Mouse (Mus musculus) olfactory bulb, adult 2 months (tissue): ENCODE measurements around the gene Fntb.

Experiments
- CTCF ChIP-seq: fragments of 200-500 bp; IDR thresholded peaks from 2 replicates; pipeline ENCODE4 v1.5.1; 2012; ENCODE audit warnings: low read depth, mild to moderate bottlenecking, low read length, moderate library complexity; ENCODE audit not compliant: insufficient read depth
- POLR2A ChIP-seq: fragments of 200-500 bp; IDR thresholded peaks from 2 replicates; pipeline ENCODE4 v1.6.1; 2012; ENCODE audit warnings: mild to moderate bottlenecking, low read depth, low read length, moderate library complexity; ENCODE audit not compliant: insufficient read depth

DNA sequence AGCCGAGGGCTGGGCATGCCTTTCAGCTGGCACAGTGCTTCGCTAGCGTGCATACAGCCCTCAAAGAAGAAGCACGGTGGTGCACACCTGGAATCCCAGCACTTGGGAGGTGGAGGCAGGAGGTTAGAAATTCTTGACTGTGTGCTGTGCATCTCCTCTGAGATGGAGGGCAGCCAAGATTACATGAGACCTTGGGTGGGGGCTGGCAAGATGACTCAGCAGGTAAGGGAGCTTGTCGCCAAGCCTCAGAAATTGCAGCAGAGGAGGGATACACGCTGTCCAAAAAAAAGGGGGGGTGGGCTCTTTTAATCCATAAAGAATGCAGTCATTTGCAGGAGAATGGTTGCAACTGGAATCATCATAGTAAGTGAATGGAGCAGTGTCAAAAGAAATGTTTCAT, 152.7 kb downstream of the Fntb start:
- TF ChIP-seq POLR2A: no peak
- TF ChIP-seq CTCF: no peak
